Mouse (Mus musculus): ENCODE results near the gene Hc. TPM values are rescaled to one million over a fixed set of nuclear protein-coding genes. Genes with fewer than 3 reads are reported as not detected.

Hc gene
- polyA plus RNA-seq, 1 experiment from 2014 or later: 0.32 TPM

DNA sequence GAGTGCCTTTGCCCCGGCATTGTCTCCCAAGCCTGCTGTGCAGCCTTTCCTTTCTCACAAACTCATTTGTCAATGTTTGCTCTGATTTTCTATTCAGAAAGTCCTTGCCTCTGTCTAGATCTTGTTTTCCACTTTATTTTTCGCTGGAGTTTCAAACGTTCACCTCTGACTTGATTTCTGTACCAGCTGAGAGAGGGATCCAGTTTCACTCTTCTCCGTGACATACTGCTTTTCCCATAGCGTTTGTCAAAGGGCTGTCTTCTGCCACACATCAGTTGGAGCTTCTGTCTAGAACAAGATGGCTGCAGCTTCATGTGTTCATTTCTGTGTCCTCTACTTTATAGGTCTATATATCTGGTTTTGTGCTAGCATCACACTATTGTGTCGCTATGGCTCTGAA, 17.9 kb upstream of the Hc start:
- no peak overlapping the region for H3K9ac ChIP-seq
- no peak overlapping the region for H3K4me2 ChIP-seq
- no peaks in the 10 kb centered on the region for H3K9me3 ChIP-seq
- no peak for ATAC-seq (ENCODE audit: insufficient number of reproducible peaks, low FRiP score, low TSS enrichment, low read depth)
- 67% methylated on average over 6 of the region's 6 CpGs for WGBS
- no peak overlapping the region for H3K27ac ChIP-seq
- no peak overlapping the region for H3K4me3 ChIP-seq
- no peaks in the 10 kb centered on the region for H3K27me3 ChIP-seq
- H3K36me3 ChIP-seq: no peaks in the 10 kb centered on the region
- H3K4me1 ChIP-seq: no peaks in the 10 kb centered on the region

DNA sequence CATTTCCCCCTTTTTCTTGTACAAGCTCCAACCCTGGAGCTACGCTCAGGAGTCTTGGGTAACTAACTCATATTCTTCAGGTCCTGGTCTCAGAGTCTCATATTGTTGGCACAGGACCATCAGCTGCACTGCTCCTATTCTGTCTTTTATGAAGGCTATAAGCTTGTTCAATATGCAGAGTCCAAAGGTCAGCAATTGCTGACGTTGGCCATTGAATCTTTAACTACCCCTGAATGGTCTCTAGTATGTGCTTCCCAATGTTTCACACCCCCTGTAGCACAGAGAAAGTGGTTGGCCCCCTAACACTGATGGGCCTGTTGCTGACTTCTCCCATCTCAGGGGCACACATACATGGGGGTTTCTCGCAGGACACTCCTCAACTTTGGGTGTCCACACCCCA, 13.1 kb upstream of the Hc start:
- no peak for ATAC-seq (ENCODE audit: insufficient number of reproducible peaks, low FRiP score, low TSS enrichment, low read depth)
- no peak overlapping the region for H3K9ac ChIP-seq
- no peak overlapping the region for H3K4me2 ChIP-seq
- no peaks in the 10 kb centered on the region for H3K27me3 ChIP-seq
- H3K27ac ChIP-seq: no peak overlapping the region
- H3K4me1 ChIP-seq: no peaks in the 10 kb centered on the region
- no peaks in the 10 kb centered on the region for H3K36me3 ChIP-seq
- WGBS: 84% methylated on average over 3 of the region's 3 CpGs
- no peak overlapping the region for H3K4me3 ChIP-seq
- no peaks in the 10 kb centered on the region for H3K9me3 ChIP-seq

DNA sequence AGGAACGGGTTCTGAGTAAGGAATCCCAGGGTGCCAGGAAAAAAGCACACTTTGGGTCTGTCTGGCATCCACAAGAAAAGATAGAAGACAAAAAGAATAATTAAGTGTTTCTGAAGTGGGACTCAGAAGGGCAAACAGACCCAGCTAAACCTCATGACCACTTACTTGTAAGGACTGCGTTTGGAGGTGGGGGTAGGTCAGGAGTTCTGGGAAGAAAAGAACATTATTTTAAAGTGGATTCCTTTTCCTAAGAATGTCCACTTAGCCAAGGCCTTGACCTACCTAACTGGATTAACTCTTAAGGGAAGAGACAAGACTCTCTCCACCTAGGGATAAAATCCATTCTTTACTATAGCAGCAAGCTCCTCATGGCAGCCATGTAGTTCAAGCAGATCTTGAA, 11.3 kb upstream of the Hc start:
- no peak overlapping the region for H3K4me3 ChIP-seq
- no peak overlapping the region for H3K27ac ChIP-seq
- no peaks in the 10 kb centered on the region for H3K4me1 ChIP-seq
- 55% methylated on average over 2 of the region's 2 CpGs for WGBS
- H3K4me2 ChIP-seq: no peak overlapping the region
- H3K9ac ChIP-seq: no peak overlapping the region
- H3K9me3 ChIP-seq: no peaks in the 10 kb centered on the region
- H3K27me3 ChIP-seq: no peaks in the 10 kb centered on the region
- no peak for ATAC-seq (ENCODE audit: insufficient number of reproducible peaks, low FRiP score, low TSS enrichment, low read depth)
- H3K36me3 ChIP-seq: no peaks in the 10 kb centered on the region

DNA sequence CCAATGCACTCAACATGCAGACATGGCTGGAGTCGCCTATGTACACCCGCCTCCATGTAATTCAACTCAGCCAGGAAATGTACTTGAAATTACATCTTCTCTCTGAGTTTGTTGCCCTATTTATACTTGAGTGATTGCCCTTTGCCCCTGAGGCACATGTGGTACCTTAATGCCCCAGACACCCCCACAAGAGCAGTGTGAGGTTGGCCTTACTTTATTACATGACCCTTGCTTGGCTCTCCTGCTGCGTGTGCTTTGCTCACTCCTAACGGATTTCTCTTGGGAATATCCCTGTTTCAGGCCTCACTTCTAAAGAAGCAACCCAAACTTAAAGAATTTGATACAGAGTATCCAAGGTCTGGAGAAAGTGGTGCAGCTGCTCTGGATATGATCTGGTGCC, 9.0 kb upstream of the Hc start:
- no peaks in the 10 kb centered on the region for H3K4me1 ChIP-seq
- H3K27me3 ChIP-seq: no peaks in the 10 kb centered on the region
- 70% methylated on average over 4 of the region's 4 CpGs for WGBS
- H3K9ac ChIP-seq: no peak overlapping the region
- no peaks in the 10 kb centered on the region for H3K36me3 ChIP-seq
- H3K4me2 ChIP-seq: no peak overlapping the region
- no peak for ATAC-seq (ENCODE audit: insufficient number of reproducible peaks, low FRiP score, low TSS enrichment, low read depth)
- H3K27ac ChIP-seq: no peak overlapping the region
- H3K9me3 ChIP-seq: no peaks in the 10 kb centered on the region
- no peak overlapping the region for H3K4me3 ChIP-seq

DNA sequence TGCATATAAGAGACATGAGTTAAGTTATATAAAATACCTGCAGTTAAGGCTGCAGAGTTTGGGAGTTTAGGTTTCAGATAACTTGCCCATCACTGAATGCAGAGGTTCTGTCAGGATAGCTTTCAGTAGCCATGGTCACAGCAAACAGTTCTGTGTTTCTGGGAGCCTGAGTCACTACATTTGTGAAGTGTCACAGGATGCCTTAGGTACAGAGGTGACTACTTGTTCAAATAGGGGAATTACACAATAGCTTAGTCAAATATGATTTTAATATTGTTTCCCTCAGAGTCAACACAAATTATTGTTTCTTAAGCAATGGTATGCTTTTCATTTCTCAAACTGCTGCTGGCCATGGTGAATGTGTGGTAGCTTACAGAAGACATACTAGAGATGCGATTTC, 7.9 kb upstream of the Hc start:
- Histone ChIP-seq H3K9me3 (no peaks in the 10 kb centered on the region), H3K36me3 (no peaks in the 10 kb centered on the region), H3K4me3 (no peak overlapping the region), H3K4me1 (no peaks in the 10 kb centered on the region), H3K4me2 (no peak overlapping the region), H3K27ac (no peak overlapping the region), H3K9ac (no peak overlapping the region), H3K27me3 (no peaks in the 10 kb centered on the region)
- WGBS: 90% methylated on average over 1 of the region's 1 CpGs
- ATAC-seq (ENCODE audit: insufficient number of reproducible peaks, low FRiP score, low TSS enrichment, low read depth): no peak

DNA sequence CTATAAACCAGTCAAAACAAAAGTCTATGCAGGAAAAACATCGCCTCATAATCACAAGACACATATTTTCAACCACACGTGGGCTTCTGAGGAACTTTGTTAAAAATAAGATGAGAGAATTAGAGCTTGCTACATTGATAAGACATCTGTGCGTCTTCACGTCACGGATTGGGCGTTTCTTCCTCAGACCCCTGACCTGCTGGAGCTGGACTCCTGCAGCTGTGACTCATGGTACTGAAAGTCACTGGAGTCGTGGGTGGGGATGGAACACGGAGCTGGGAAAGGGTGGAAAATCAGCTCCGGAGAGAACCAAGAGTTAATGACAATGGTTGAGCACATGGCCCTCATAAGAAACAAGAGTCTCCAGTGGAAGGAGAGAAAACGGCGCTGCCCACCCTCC, 5.9 kb upstream of the Hc start:
- 86% methylated on average over 11 of the region's 11 CpGs for WGBS
- H3K4me2 ChIP-seq: no peak overlapping the region
- ATAC-seq (ENCODE audit: insufficient number of reproducible peaks, low FRiP score, low TSS enrichment, low read depth): no peak

DNA sequence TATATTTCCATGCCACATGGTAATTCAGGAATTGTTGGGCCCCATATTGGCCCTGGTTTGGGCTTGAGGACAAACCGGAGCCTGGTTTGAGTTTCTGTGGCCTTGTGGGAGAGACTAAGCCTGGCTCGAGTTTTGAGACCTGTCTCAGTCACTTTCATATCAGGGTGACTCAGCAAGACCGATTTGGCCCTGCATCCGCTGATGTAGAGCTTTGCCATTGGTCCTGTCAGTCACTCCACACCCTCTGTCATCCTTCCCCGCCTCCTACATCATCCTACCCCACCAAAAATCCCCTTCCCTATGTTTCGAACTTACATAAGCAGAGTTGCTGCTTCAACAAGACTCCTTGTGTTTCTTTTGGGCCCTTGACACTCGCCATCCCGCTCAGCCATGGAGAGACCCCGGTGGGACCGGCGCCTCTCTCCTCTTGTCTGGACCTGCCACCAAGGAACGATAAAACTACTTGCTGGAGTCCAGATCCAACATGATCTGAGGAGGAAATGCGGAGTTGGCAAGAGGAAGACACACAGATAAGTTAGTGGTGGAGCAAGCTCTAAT, 5.4 kb upstream of the Hc start:
- Histone ChIP-seq H3K4me2 (no peak overlapping the region), H3K9me3 (no peaks in the 10 kb centered on the region), H3K9ac (no peak overlapping the region), H3K4me1 (no peaks in the 10 kb centered on the region), H3K4me3 (no peak overlapping the region), H3K27ac (no peak overlapping the region), H3K27me3 (no peaks in the 10 kb centered on the region), H3K36me3 (no peaks in the 10 kb centered on the region)
- no peak for ATAC-seq (ENCODE audit: insufficient number of reproducible peaks, low FRiP score, low TSS enrichment, low read depth)
- WGBS: 90% methylated on average over 13 of the region's 13 CpGs

More for the DNA sequence above, 5.9 kb upstream of the Hc start:
- Histone ChIP-seq H3K27ac (no peak overlapping the region), H3K9ac (no peak overlapping the region), H3K27me3 (no peaks in the 10 kb centered on the region), H3K4me3 (no peak overlapping the region), H3K9me3 (no peaks in the 10 kb centered on the region), H3K4me1 (no peaks in the 10 kb centered on the region), H3K36me3 (no peaks in the 10 kb centered on the region)

DNA sequence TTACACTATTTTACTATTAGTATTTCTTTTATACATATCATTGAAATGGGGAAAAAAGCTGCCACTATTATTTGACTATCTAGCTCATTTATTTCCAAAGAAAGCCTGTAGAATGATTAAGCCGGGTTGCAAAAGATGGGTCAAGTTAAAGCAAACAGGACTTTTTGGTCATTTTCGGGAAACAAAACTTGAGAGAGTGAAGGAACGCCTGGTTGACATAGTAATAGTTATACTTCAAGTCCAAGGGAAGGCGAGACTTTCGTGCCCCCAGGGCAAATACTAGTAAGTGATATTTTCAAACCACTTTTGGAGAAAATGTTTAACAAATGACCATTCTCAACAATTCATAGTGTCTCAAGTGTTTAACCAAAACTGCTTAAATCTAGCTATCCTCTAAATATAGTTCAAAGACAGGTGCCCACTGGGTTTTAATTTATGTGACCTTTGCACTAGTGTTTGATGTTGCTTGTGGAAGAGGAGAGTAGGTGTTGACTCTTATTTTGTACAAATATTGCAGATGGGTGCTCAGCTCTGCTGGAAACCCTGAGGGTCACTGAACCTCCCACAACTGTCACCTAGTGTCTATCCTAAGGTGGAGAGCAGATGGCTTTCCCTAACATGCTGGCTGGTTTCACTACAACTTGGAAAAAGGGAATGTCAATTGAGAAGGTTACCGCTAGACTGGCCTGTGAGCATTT, 2.2 kb upstream of the Hc start:
- H3K9ac ChIP-seq: no peak overlapping the region
- H3K36me3 ChIP-seq: no peaks in the 10 kb centered on the region
- no peak overlapping the region for H3K27ac ChIP-seq
- H3K4me1 ChIP-seq: no peaks in the 10 kb centered on the region
- ATAC-seq (ENCODE audit: insufficient number of reproducible peaks, low FRiP score, low TSS enrichment, low read depth): no peak
- no peak overlapping the region for H3K4me2 ChIP-seq
- no peak overlapping the region for H3K4me3 ChIP-seq
- no peaks in the 10 kb centered on the region for H3K9me3 ChIP-seq
- H3K27me3 ChIP-seq: no peaks in the 10 kb centered on the region
- 86% methylated on average over 6 of the region's 6 CpGs for WGBS

DNA sequence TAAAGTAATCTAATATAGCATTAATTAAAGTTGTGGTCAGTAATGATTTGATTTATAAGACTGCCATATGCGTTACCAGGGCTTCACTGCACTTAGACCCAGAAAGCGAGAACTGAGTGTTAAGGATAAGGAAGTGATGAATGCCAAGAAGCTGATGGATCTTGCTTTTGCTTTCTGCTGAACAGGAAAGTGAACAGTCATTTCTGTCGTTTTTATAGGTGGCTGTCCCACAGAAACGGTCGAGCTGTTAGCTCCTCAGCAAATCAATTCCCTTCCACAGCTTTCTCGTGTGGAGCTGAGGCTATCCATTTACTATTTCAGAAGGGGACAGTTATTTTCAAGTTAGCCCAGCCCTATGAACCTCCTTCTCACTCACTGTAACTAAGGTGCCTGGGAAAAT, 341 bp downstream of the Hc start:
- ATAC-seq (ENCODE audit: insufficient number of reproducible peaks, low FRiP score, low TSS enrichment, low read depth): no peak
- Histone ChIP-seq H3K27ac (no peak overlapping the region), H3K4me1 (no peaks in the 10 kb centered on the region), H3K9me3 (no peaks in the 10 kb centered on the region), H3K36me3 (no peaks in the 10 kb centered on the region), H3K9ac (no peak overlapping the region), H3K4me3 (no peak overlapping the region), H3K27me3 (no peaks in the 10 kb centered on the region), H3K4me2 (no peak overlapping the region)
- 58% methylated on average over 6 of the region's 6 CpGs for WGBS

DNA sequence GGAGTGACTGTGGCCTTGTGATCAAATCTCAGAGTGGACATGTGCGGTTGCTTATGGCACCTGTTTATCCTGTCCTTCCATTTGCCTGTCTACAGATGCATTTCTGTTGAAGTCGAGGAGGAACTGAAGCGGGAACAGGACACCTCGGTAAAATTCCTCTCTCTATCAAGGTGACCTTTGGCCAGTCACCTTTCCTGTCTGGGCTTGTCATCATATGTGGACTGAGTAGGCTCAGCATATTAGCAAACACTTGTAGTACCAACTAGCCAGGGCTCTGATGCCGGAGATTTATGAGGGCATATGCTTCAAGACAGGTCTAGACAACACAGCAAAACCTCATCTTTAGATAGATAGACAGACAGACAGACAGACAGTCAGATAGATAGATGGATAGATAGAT, 982 bp downstream of the Hc start:
- no peaks in the 10 kb centered on the region for H3K9me3 ChIP-seq
- no peak overlapping the region for H3K4me2 ChIP-seq
- no peak overlapping the region for H3K27ac ChIP-seq
- no peak overlapping the region for H3K9ac ChIP-seq
- ATAC-seq (ENCODE audit: insufficient number of reproducible peaks, low FRiP score, low TSS enrichment, low read depth): no peak
- H3K4me3 ChIP-seq: no peak overlapping the region
- WGBS: 88% methylated on average over 5 of the region's 5 CpGs
- no peaks in the 10 kb centered on the region for H3K27me3 ChIP-seq
- H3K4me1 ChIP-seq: no peaks in the 10 kb centered on the region
- no peaks in the 10 kb centered on the region for H3K36me3 ChIP-seq

DNA sequence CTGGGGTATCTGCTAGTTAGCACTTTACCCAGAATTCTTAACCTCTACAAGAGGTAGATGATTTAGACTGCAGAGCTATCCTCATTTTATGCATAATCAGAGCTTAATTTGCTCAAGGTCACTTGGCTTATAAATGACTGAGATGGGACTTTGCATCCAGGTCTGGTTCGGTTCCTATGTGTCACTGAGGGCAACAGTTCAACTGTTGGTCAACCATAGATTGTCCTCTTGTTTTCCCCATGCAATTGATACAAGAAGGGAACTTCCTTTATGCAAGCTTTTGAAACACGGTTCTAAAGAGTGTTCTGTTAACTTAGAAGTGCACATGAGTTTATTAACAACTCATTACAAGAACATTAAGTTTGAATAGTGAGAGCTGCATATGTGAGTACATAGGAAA, 2.9 kb downstream of the Hc start:
- Histone ChIP-seq H3K4me3 (no peak overlapping the region), H3K27me3 (no peaks in the 10 kb centered on the region), H3K27ac (no peak overlapping the region), H3K4me1 (no peaks in the 10 kb centered on the region), H3K9ac (no peak overlapping the region), H3K36me3 (no peaks in the 10 kb centered on the region), H3K9me3 (no peaks in the 10 kb centered on the region), H3K4me2 (no peak overlapping the region)
- no peak for ATAC-seq (ENCODE audit: insufficient number of reproducible peaks, low FRiP score, low TSS enrichment, low read depth)
- 75% methylated on average over 2 of the region's 2 CpGs for WGBS

DNA sequence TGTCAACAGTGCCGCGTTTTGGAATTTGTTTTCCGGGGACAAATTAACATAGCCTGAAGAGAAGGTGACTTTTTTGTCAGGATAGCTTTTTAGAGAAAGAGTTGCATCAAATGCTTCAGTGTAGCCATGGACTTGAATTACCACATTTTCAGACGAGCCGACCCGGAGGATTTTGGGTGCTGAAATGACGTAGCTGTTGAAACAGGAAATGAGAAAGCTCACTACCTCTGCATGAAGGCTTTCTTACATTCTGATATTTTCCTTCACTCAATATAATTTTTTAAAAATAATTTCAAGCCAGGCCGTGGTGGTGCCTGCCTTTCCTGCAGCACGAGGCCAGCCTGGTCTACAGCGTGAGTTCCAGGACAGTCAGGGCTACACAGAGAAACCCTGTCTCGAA, 4.0 kb downstream of the Hc start:
- 74% methylated on average over 11 of the region's 11 CpGs for WGBS

DNA sequence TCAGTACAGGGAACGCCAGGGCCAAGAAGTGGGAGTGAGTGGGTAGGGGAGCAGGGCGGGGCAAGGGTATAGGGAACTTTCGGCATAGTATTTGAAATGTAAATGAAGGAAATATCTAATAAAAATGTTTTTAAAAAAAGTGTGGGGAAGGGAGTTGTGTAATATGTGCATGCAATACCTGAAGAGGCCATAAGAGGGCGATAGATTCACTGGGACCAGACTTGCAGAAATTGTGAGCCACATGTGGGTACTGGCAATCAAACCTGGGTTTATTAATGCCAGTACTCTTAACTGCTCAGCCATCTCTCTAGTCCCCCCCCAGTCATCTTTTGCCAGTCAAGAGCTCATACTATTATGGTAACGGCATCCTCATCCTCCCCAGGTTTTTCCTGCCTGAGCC, 12.4 kb downstream of the Hc start:
- no peak for ATAC-seq (ENCODE audit: insufficient number of reproducible peaks, low FRiP score, low TSS enrichment, low read depth)
- Histone ChIP-seq H3K27ac (no peak overlapping the region), H3K27me3 (no peaks in the 10 kb centered on the region), H3K4me3 (no peak overlapping the region), H3K4me2 (no peak overlapping the region), H3K9me3 (no peaks in the 10 kb centered on the region), H3K36me3 (no peaks in the 10 kb centered on the region), H3K4me1 (no peaks in the 10 kb centered on the region), H3K9ac (no peak overlapping the region)
- 37% methylated on average over 5 of the region's 5 CpGs for WGBS

More for the DNA sequence above, 4.0 kb downstream of the Hc start:
- no peak for ATAC-seq (ENCODE audit: insufficient number of reproducible peaks, low FRiP score, low TSS enrichment, low read depth)
- H3K36me3 ChIP-seq: no peaks in the 10 kb centered on the region
- no peak overlapping the region for H3K4me3 ChIP-seq
- H3K4me2 ChIP-seq: no peak overlapping the region
- no peaks in the 10 kb centered on the region for H3K9me3 ChIP-seq
- no peaks in the 10 kb centered on the region for H3K27me3 ChIP-seq
- no peaks in the 10 kb centered on the region for H3K4me1 ChIP-seq
- H3K9ac ChIP-seq: no peak overlapping the region
- no peak overlapping the region for H3K27ac ChIP-seq

Measured in limb, embryonic 15.5 days (tissue).